ENCODE assay signal across 9 mouse cellular contexts in genomic region chr2:3749504-3750024, GRCm38 (mm10).
DNase-seq lines count a peak whose midpoint lies in the region; ATAC-seq lines count a peak whose summit lies in the region.
"Had no signal": no experiment of that assay in that cellular context is flagged by ENCODE, and none has a peak within 500 bp of the region (broad histone marks: within the 10 kb centered on the region; RNA-seq: fewer than 3 reads in every experiment).

No protein-coding gene starts in this region.

- DNase-seq in kidney, postnatal 4 days, result no peak
- DNase-seq in embryonic facial prominence, embryonic 10.5 days (ENCODE audit: low spot score), result peak; percentile 38
- no peak for DNase-seq in cerebellum, adult 11-12 months
- DNase-seq in adrenal gland, postnatal 10 days, result no peak
- DNase-seq in ovary, postnatal 36 days (ENCODE audit: low spot score), result no peak

- no peaks in the 10 kb centered on the region for H3K27me3 ChIP-seq in kidney, embryonic 16.5 days (ENCODE audit: insufficient read depth, low read length)
- H3K27me3 ChIP-seq in embryonic facial prominence, embryonic 10.5 days (replicated peaks; ENCODE audit: low read depth, poor library complexity, severe bottlenecking), result no peaks in the 10 kb centered on the region
- no peaks in the 10 kb centered on the region for H3K27me3 ChIP-seq in limb, embryonic 15.5 days
- H3K27me3 ChIP-seq: heart, embryonic 15.5 days had no signal

- no peaks in the 10 kb centered on the region for H3K9me3 ChIP-seq in kidney, embryonic 16.5 days (ENCODE audit: low read length)
- H3K9me3 ChIP-seq in embryonic facial prominence, embryonic 10.5 days, result no peaks in the 10 kb centered on the region
- H3K9me3 ChIP-seq in limb, embryonic 15.5 days, result no peaks in the 10 kb centered on the region
- H3K9me3 ChIP-seq: heart, embryonic 15.5 days had no signal

- H3K9ac ChIP-seq in kidney, embryonic 16.5 days (replicated peaks; ENCODE audit: low read length), result no peak overlapping the region
- no peak overlapping the region for H3K9ac ChIP-seq in limb, embryonic 15.5 days
- H3K9ac ChIP-seq: heart, embryonic 15.5 days had no signal

- peak overlapping the region; percentile 70 for H3K27ac ChIP-seq in kidney, embryonic 16.5 days (ENCODE audit: low read length)
- H3K27ac ChIP-seq in embryonic facial prominence, embryonic 10.5 days (replicated peaks), result peak overlapping the region; percentile 75
- peak overlapping the region; percentile 28; the same call in 1 of the 2 replicates for H3K27ac ChIP-seq in limb, embryonic 15.5 days
- H3K27ac ChIP-seq: heart, embryonic 15.5 days had no signal

- H3K4me3 ChIP-seq in kidney, embryonic 16.5 days (ENCODE audit: low read length), result no peak overlapping the region
- no peak overlapping the region for H3K4me3 ChIP-seq in embryonic facial prominence, embryonic 10.5 days
- peak overlapping the region; percentile 7; the same call in 1 of the 2 replicates for H3K4me3 ChIP-seq in limb, embryonic 15.5 days
- H3K4me3 ChIP-seq: heart, embryonic 15.5 days had no signal

- H3K4me1 ChIP-seq in kidney, embryonic 16.5 days (ENCODE audit: insufficient read depth, low read length), result peaks cover 45% of the 10 kb centered on the region
- H3K4me1 ChIP-seq in embryonic facial prominence, embryonic 10.5 days, result peaks cover 52% of the 10 kb centered on the region
- H3K4me1 ChIP-seq in limb, embryonic 15.5 days, result peaks cover 33% of the 10 kb centered on the region

- no peaks in the 10 kb centered on the region for H3K36me3 ChIP-seq in kidney, embryonic 16.5 days (ENCODE audit: insufficient read depth, low read length)
- H3K36me3 ChIP-seq in embryonic facial prominence, embryonic 10.5 days (replicated peaks), result no peaks in the 10 kb centered on the region
- H3K36me3 ChIP-seq in limb, embryonic 15.5 days, result no peaks in the 10 kb centered on the region
- H3K36me3 ChIP-seq: heart, embryonic 15.5 days had no signal

- WGBS in kidney, embryonic 16.5 days, result 43% methylated on average over 6 of the region's 6 CpGs
- WGBS in embryonic facial prominence, embryonic 10.5 days, result 55% methylated on average over 6 of the region's 6 CpGs
- 46% methylated on average over 6 of the region's 6 CpGs for WGBS in limb, embryonic 15.5 days

- H3K4me2 ChIP-seq in kidney, embryonic 16.5 days (replicated peaks; ENCODE audit: low read depth, low read length), result 0 out of 2 replicates have a peak overlapping the region, but pooled peaks have one; percentile 6
- 0 out of 2 replicates have a peak overlapping the region, but pooled peaks have one; percentile 4 for H3K4me2 ChIP-seq in limb, embryonic 15.5 days
- H3K4me2 ChIP-seq: heart, embryonic 15.5 days had no signal

- ATAC-seq in kidney, embryonic 16.5 days (ENCODE audit: low FRiP score, low TSS enrichment), result no peak
- peak; percentile 30 for ATAC-seq in CD4-positive, CD25-positive, alpha-beta regulatory T cell, adult 4 months
- no peak for ATAC-seq in limb, embryonic 15.5 days (ENCODE audit: insufficient number of reproducible peaks, low FRiP score, low TSS enrichment, low read depth)
